Mouse (Mus musculus): ENCODE results near the gene Vwc2l. TPM values are rescaled to one million over a fixed set of nuclear protein-coding genes. Genes with fewer than 3 reads are reported as not detected.
A peak's percentile ranks its signal among the peaks of the same experiment; 100 is the strongest.

The Vwc2l gene
- polyA plus RNA-seq, 1 experiment from 2014 or later = 3.8 TPM

GRCm38 (mm10) chr1:70866137-70866536 lies 140.6 kb downstream of the Vwc2l start:
- WGBS = 62% methylated on average over 5 of the region's 5 CpGs
- no peaks in the 10 kb centered on the region for H3K9me3 ChIP-seq (replicated peaks; ENCODE audit: control insufficient read depth, low read length)
- ATAC-seq (no peak), DNase-seq (ENCODE audit: low spot score) (peak; percentile 44)
- H3K9ac ChIP-seq (ENCODE audit: low read length) = no peak overlapping the region
- H3K4me2 ChIP-seq (ENCODE audit: low read length) = no peak overlapping the region
- H3K27me3 ChIP-seq (replicated peaks; ENCODE audit: control insufficient read depth, insufficient read depth, low read length) = no peaks in the 10 kb centered on the region
- no peaks in the 10 kb centered on the region for H3K36me3 ChIP-seq (ENCODE audit: control insufficient read depth, insufficient read depth, low read length)
- no peaks in the 10 kb centered on the region for H3K4me1 ChIP-seq (ENCODE audit: control insufficient read depth, insufficient read depth, low read length)
- H3K27ac ChIP-seq (ENCODE audit: low read depth, low read length) = no peak overlapping the region
- no peak overlapping the region for H3K4me3 ChIP-seq (ENCODE audit: low read depth, low read length)

- H3K9me3 ChIP-seq (replicated peaks; ENCODE audit: control insufficient read depth, low read length) = no peaks in the 10 kb centered on the region
- no peak overlapping the region for H3K4me3 ChIP-seq (ENCODE audit: low read depth, low read length)
- no peak overlapping the region for H3K4me2 ChIP-seq (ENCODE audit: low read length)
- H3K9ac ChIP-seq (ENCODE audit: low read length) = no peak overlapping the region
- H3K36me3 ChIP-seq (ENCODE audit: control insufficient read depth, insufficient read depth, low read length) = no peaks in the 10 kb centered on the region
- DNase-seq (ENCODE audit: low spot score) (no peak), ATAC-seq (no peak)
- no peaks in the 10 kb centered on the region for H3K27me3 ChIP-seq (replicated peaks; ENCODE audit: control insufficient read depth, insufficient read depth, low read length)
- H3K4me1 ChIP-seq (ENCODE audit: control insufficient read depth, insufficient read depth, low read length) = no peaks in the 10 kb centered on the region
- WGBS = 88% methylated on average over 2 of the region's 2 CpGs
- H3K27ac ChIP-seq (ENCODE audit: low read depth, low read length) = no peak overlapping the region
Observed at GRCm38 (mm10) chr1:70880496-70880895, 155.0 kb downstream of the Vwc2l start.

DNA sequence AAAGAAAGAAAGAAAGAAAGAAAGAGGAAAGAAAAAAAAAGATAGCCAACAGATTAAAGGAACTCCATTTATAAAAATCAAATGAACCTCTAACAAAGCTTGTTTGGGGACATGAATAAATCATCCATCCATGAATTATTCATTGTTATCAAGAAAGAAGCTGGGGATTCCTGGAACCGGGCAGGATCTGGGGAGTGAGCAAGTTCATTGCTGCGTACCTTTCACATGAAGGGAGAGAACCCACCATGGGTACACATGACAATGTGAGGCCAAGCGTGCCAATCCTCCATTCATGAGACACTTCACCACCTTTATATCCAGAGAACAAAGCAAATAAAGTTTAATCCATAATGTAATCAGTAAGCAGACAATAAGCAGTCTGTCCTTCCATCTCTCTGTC lies 155.8 kb downstream of the Vwc2l start:
- WGBS = 52% methylated on average over 3 of the region's 3 CpGs
- ATAC-seq (0 out of 2 replicates have a peak, but pooled peaks have one; percentile 29), DNase-seq (ENCODE audit: low spot score) (peak; percentile 20)
- Histone ChIP-seq H3K9me3 (replicated peaks; ENCODE audit: control insufficient read depth, low read length) (no peaks in the 10 kb centered on the region), H3K9ac (ENCODE audit: low read length) (no peak overlapping the region), H3K4me2 (ENCODE audit: low read length) (no peak overlapping the region), H3K27me3 (replicated peaks; ENCODE audit: control insufficient read depth, insufficient read depth, low read length) (no peaks in the 10 kb centered on the region), H3K4me3 (ENCODE audit: low read depth, low read length) (no peak overlapping the region), H3K36me3 (ENCODE audit: control insufficient read depth, insufficient read depth, low read length) (no peaks in the 10 kb centered on the region), H3K27ac (ENCODE audit: low read depth, low read length) (no peak overlapping the region), H3K4me1 (ENCODE audit: control insufficient read depth, insufficient read depth, low read length) (no peaks in the 10 kb centered on the region)

DNA sequence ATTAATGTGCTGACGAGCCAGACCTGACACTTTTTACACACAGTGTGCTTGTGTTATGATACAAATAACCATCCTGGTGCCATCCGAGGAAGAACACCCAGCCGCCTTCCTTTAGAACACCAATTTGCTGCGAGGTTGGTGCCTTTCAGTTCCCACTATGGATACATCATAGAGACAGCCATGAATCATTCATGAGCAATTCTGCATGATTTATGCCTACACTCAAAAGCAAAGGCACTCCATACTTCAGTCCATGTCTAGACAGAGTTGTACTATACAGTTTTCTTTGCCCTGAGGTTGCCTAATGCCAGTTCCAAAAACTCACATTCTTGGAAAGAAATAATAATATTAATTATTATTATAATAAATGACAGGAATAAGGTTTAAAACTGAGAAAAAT lies 158.6 kb downstream of the Vwc2l start:
- no peak overlapping the region for H3K9ac ChIP-seq (ENCODE audit: low read length)
- no peaks in the 10 kb centered on the region for H3K27me3 ChIP-seq (replicated peaks; ENCODE audit: control insufficient read depth, insufficient read depth, low read length)
- H3K27ac ChIP-seq (ENCODE audit: low read depth, low read length) = no peak overlapping the region
- no peaks in the 10 kb centered on the region for H3K4me1 ChIP-seq (ENCODE audit: control insufficient read depth, insufficient read depth, low read length)
- 64% methylated on average over 4 of the region's 4 CpGs for WGBS
- H3K4me2 ChIP-seq (ENCODE audit: low read length) = no peak overlapping the region
- H3K4me3 ChIP-seq (ENCODE audit: low read depth, low read length) = no peak overlapping the region
- ATAC-seq (peak; percentile 55; the same call in 1 of the 2 replicates), DNase-seq (ENCODE audit: low spot score) (peak; percentile 47)
- H3K9me3 ChIP-seq (replicated peaks; ENCODE audit: control insufficient read depth, low read length) = no peaks in the 10 kb centered on the region
- H3K36me3 ChIP-seq (ENCODE audit: control insufficient read depth, insufficient read depth, low read length) = no peaks in the 10 kb centered on the region

- DNase-seq (ENCODE audit: low spot score) (no peak), ATAC-seq (no peak)
- no peaks in the 10 kb centered on the region for H3K9me3 ChIP-seq (replicated peaks; ENCODE audit: control insufficient read depth, low read length)
- H3K36me3 ChIP-seq (ENCODE audit: control insufficient read depth, insufficient read depth, low read length) = no peaks in the 10 kb centered on the region
- WGBS = 77% methylated on average over 3 of the region's 3 CpGs
- no peak overlapping the region for H3K27ac ChIP-seq (ENCODE audit: low read depth, low read length)
- no peak overlapping the region for H3K4me2 ChIP-seq (ENCODE audit: low read length)
- no peaks in the 10 kb centered on the region for H3K4me1 ChIP-seq (ENCODE audit: control insufficient read depth, insufficient read depth, low read length)
- H3K9ac ChIP-seq (ENCODE audit: low read length) = no peak overlapping the region
- no peak overlapping the region for H3K4me3 ChIP-seq (ENCODE audit: low read depth, low read length)
- no peaks in the 10 kb centered on the region for H3K27me3 ChIP-seq (replicated peaks; ENCODE audit: control insufficient read depth, insufficient read depth, low read length)
Observed at GRCm38 (mm10) chr1:70902311-70902710, 176.8 kb downstream of the Vwc2l start.

- WGBS = 84% methylated on average over 2 of the region's 2 CpGs
- no peak overlapping the region for H3K4me2 ChIP-seq (ENCODE audit: low read length)
Observed at GRCm38 (mm10) chr1:70907366-70907765, 181.9 kb downstream of the Vwc2l start.

GRCm38 (mm10) chr1:70911235-70911634 lies 185.7 kb downstream of the Vwc2l start:
- no peak overlapping the region for H3K9ac ChIP-seq (ENCODE audit: low read length)
- DNase-seq (ENCODE audit: low spot score) (no peak), ATAC-seq (no peak)
- no peaks in the 10 kb centered on the region for H3K36me3 ChIP-seq (ENCODE audit: control insufficient read depth, insufficient read depth, low read length)
- no peak overlapping the region for H3K4me2 ChIP-seq (ENCODE audit: low read length)
- no peak overlapping the region for H3K4me3 ChIP-seq (ENCODE audit: low read depth, low read length)
- H3K27me3 ChIP-seq (replicated peaks; ENCODE audit: control insufficient read depth, insufficient read depth, low read length) = no peaks in the 10 kb centered on the region
- H3K9me3 ChIP-seq (replicated peaks; ENCODE audit: control insufficient read depth, low read length) = no peaks in the 10 kb centered on the region
- H3K4me1 ChIP-seq (ENCODE audit: control insufficient read depth, insufficient read depth, low read length) = no peaks in the 10 kb centered on the region
- 43% methylated on average over 4 of the region's 4 CpGs for WGBS
- H3K27ac ChIP-seq (ENCODE audit: low read depth, low read length) = no peak overlapping the region

More at GRCm38 (mm10) chr1:70907366-70907765, 181.9 kb downstream of the Vwc2l start:
- ATAC-seq = no peak
- Histone ChIP-seq H3K27ac (ENCODE audit: low read depth, low read length) (no peak overlapping the region), H3K27me3 (replicated peaks; ENCODE audit: control insufficient read depth, insufficient read depth, low read length) (no peaks in the 10 kb centered on the region), H3K4me1 (ENCODE audit: control insufficient read depth, insufficient read depth, low read length) (no peaks in the 10 kb centered on the region), H3K9ac (ENCODE audit: low read length) (no peak overlapping the region), H3K36me3 (ENCODE audit: control insufficient read depth, insufficient read depth, low read length) (no peaks in the 10 kb centered on the region), H3K9me3 (replicated peaks; ENCODE audit: control insufficient read depth, low read length) (no peaks in the 10 kb centered on the region), H3K4me3 (ENCODE audit: low read depth, low read length) (no peak overlapping the region)
- DNase-seq (ENCODE audit: low spot score) = peak; percentile 16

- WGBS = 69% methylated on average over 9 of the region's 9 CpGs
- H3K9me3 ChIP-seq (replicated peaks; ENCODE audit: control insufficient read depth, low read length) = no peaks in the 10 kb centered on the region
- no peak overlapping the region for H3K9ac ChIP-seq (ENCODE audit: low read length)
- DNase-seq (ENCODE audit: low spot score) (no peak), ATAC-seq (no peak)
- H3K36me3 ChIP-seq (ENCODE audit: control insufficient read depth, insufficient read depth, low read length) = no peaks in the 10 kb centered on the region
- no peak overlapping the region for H3K27ac ChIP-seq (ENCODE audit: low read depth, low read length)
- no peaks in the 10 kb centered on the region for H3K27me3 ChIP-seq (replicated peaks; ENCODE audit: control insufficient read depth, insufficient read depth, low read length)
- H3K4me1 ChIP-seq (ENCODE audit: control insufficient read depth, insufficient read depth, low read length) = no peaks in the 10 kb centered on the region
- H3K4me3 ChIP-seq (ENCODE audit: low read depth, low read length) = no peak overlapping the region
- no peak overlapping the region for H3K4me2 ChIP-seq (ENCODE audit: low read length)
Observed at GRCm38 (mm10) chr1:70913071-70913470, 187.6 kb downstream of the Vwc2l start.

DNA sequence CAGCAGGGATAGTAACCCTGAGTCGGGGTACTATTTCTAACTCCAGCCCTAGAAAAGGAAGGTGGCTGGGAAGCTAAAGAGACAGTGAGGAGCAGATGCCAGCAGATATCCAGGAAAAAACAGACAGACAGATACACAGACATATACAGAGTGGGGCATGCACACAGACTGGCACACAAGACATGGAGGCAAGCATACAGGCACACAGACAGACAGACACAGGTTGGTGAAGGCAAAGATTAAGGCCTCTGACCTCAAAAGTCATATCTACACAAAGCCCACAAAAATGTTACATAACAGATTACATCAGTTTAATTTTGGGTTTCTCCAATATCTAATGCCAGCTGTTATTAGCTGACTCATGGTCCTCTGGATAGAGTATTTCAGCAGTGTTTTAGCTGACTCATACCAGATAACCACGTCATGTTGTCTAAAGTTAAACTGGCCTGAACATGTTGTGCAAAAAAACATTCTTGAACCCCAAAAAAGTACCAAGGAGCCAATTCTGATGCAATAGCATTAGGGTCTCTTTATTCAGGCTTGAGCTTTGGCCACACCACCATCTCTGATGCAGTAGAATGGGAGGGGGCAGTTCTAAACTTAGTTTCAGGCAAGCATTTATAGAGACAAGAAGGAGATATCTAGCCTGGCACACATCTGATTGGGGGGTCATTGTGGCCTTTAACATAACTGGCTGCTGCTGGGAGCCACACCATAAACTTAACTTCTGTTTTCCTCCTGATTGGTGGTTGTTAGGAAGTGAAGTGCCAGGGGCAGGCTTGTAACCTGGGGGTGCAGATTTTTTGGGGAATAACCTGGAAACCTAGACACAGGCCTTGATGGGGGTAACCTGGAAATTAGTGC lies 192.9 kb downstream of the Vwc2l start:
- no peaks in the 10 kb centered on the region for H3K27me3 ChIP-seq (replicated peaks; ENCODE audit: control insufficient read depth, insufficient read depth, low read length)
- no peaks in the 10 kb centered on the region for H3K36me3 ChIP-seq (ENCODE audit: control insufficient read depth, insufficient read depth, low read length)
- H3K4me1 ChIP-seq (ENCODE audit: control insufficient read depth, insufficient read depth, low read length) = no peaks in the 10 kb centered on the region
- 83% methylated on average over 2 of the region's 2 CpGs for WGBS
- no peak overlapping the region for H3K9ac ChIP-seq (ENCODE audit: low read length)
- ATAC-seq = no peak
- H3K4me2 ChIP-seq (ENCODE audit: low read length) = no peak overlapping the region
- no peaks in the 10 kb centered on the region for H3K9me3 ChIP-seq (replicated peaks; ENCODE audit: control insufficient read depth, low read length)
- no peak for DNase-seq (ENCODE audit: low spot score)
- H3K4me3 ChIP-seq (ENCODE audit: low read depth, low read length) = no peak overlapping the region
- no peak overlapping the region for H3K27ac ChIP-seq (ENCODE audit: low read depth, low read length)
